Mouse (Mus musculus): ENCODE results near the gene Skap1.
"Not testable (repeated sequence)": the region's sequence is repeated elsewhere in the genome, so short reads cannot be mapped to it uniquely, and the experiment has no call there.

Gene Skap1

DNA sequence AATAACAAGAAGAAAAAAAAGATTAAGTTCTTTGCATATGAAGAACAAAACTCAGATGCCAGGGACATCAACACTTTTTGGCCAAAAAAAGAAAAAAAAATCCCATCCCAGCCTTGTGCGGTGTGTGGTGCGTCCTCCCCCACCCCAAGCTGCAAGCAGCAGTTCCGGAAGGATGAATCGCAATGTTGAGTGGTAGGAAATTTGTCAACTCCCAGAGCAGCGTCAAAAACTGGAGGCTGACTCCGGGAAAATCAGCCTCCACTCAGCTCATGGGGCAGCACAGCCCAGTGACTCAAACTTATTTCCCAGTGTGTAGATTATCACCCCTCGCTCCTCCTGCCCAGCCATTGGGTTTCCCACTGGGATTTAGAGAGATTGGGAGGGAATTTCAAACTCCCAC, 297.6 kb downstream of the Skap1 start:
- no peak for DNase-seq

DNA sequence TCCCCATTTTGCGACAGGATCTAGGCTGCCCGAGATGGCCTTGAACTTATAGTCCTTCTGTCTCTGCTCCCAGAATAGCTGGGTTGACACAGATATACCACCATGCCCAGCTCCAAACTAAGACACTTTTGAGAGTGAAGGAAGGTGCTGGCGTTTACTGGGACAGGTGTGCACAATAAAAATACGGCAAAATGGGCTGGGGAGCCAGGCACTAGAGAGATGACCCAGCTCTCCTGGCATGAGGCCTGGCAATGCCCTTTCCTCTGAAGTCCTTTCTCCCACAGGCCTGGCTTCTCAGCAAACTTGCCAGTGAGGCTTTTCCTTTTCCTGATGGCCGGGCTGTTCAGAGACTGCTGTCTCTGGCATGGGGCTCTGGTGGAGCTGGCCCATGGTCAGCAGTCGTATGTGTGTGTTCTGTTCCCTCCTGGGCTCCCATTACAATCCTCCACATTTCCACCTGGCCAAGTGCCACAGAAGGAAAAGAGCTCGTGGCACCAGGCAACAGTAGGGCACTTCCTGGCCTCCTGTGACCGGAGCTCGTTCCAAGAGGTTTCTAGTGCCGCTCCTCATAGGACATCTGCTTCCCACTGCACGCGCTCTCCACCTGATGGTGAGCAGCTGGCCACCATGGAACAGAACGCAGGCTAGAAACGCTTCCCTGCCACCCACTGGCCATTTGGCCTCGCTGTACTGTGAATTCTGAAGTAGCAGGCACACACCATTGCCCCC, 298.5 kb downstream of the Skap1 start:
- peak; percentile 22 for DNase-seq

GRCm38 (mm10) chr11:96764511-96765350, 300.3 kb downstream of the Skap1 start:
- no peak for DNase-seq

DNA sequence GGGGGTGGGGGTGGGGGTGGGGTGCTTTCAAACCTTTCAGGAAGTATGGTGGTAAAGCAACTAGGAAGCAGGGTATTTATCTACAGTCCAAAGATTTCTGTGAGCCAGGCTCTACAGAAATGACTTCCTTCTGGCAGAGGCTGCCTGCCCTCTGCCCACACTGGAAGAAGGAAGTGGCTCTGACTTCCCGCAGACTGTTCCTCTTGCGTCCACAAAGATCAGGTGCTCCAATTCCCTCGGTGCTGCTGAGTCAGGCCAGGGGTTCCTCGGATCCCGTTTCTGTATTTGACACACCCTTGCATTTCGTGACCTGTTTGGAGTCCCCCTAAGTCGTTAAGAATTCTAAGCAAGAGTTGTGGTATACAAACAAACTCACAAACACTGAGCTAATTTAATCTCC, 301.3 kb downstream of the Skap1 start:
- DNase-seq: no peak

DNA sequence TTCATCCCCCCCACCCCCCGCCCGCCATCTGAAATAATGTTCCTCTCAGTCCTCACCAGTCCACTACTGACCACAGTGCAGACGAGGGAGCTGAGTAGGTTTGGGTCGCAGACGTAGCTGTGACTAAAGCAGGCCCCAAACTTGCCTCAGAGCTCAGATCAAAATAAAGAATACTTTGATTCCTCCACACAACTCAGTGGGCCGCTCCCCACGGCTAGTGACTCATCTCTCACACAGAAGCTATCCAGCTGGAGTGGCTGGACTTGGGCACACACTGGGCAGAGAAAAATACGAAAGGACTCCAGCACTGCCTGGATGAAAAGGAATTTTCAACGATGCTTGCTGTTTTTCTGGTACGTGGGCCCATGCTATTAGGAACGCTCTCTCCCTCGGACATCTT, 302.2 kb downstream of the Skap1 start:
- no peak for DNase-seq

- no peak for DNase-seq
These were observed 302.7 kb downstream of the Skap1 start for GRCm38 (mm10) chr11:96767096-96767495.

DNA sequence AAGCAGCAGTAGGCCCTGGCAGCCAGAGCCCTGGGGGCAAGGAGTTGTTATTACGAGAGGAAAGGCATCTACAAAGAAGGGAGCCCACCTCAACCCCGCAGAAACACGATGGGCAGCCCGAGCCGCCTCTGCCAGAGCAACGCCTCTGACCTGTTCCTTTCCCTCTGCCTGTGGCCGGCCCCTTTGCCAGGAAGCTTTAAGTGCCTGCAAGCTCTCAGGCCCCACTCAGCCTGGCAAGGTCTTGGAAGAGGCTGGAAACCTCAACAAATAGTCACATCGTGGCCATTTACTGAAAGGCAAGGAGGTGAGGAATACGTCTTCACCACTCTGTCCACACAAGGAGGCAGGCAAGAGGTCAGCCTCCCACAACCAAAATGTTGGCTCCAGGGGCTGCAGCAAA, 303.8 kb downstream of the Skap1 start:
- no peak for DNase-seq

DNA sequence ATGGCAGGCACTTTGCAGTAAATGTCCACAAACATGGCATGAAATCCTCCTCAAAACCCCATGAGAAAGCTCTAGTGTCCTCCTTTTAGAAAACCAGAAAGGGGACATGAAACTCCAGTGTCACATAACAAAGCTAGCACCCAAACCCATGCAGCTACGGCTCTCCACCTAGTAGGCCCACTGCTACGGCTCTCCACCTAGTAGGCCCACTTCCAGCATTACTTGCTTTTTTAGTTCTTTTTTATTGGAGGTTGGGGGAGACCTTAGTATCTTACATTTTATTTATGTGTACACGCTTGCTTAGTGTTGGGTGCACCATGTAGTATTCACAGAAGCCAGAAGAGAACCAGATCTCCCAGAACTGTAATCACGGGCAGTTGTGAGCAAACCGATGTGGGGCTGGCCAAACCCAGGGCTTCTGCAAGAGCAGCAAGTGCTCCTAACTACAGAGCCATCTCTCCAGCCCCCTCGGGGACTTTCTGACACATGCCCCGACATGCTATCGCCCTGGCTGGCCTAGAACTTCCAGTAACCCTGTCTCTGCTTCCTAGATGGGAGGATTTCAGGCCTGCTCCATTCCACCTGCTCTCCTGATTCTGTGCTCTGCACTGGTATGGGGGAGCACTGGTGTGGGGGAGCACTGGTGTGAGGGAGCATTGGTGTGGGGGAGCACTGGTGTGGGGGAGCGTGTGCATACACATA, 307.0 kb downstream of the Skap1 start:
- no peak for DNase-seq

DNA sequence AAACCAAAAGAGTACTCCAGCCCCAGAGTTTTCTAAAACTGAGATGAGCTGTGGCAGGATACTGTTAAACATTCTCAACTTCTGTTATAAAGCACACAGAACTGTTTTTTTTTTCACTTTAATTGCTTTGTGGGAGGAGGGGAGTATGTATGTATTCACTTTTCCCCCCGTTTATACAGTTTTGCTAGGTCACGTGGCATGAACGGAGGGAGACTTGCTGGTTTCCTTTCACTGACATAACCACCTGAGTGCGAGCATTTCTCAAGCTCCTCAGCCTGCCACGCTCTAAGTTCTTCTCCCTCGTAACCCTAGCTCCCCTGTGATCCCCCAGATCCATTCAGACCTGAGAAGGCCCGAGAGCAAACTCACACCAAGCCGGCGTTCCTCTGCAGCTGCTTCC, 308.0 kb downstream of the Skap1 start:
- DNase-seq: no peak

GRCm38 (mm10) chr11:96774536-96774935, 310.1 kb downstream of the Skap1 start:
- no peak for DNase-seq

DNA sequence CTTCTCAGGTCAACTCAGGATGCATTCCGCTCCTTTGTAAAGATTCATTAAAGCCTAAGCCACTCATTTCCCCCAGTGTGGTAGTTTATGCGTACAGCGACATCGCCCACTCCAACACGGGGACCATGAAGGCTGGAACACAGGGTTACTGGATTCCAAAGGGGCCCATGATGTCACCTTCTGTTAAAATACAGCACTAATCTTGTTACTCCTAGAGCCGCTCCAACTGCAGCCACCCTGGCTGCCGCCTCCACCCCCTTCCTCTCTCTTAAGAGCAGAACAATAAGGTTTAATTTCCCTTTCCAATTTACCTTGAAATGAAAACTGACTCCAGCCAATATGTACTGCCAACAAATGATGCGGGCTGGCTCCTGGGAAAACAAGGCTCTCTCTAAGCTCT, 310.7 kb downstream of the Skap1 start:
- no peak for DNase-seq

DNA sequence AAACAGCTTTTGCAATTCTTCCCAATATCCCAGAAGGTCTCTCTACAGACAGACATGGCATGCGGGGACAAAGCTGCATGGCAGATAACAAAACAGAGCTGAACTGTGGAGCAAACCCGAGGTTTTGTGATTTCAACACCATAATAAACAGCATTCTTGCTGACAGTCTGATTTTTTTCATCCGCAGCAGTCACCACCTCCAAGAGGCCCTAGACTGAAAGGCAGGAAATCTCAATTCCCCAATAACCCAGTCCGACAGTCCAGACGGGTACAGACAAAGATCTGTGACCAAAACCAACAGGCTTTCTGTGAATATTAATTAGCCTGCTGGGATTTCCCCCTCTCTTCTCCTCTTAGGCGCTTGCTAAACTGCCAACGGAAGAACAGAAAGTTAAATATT, 311.3 kb downstream of the Skap1 start:
- no peak for DNase-seq

DNA sequence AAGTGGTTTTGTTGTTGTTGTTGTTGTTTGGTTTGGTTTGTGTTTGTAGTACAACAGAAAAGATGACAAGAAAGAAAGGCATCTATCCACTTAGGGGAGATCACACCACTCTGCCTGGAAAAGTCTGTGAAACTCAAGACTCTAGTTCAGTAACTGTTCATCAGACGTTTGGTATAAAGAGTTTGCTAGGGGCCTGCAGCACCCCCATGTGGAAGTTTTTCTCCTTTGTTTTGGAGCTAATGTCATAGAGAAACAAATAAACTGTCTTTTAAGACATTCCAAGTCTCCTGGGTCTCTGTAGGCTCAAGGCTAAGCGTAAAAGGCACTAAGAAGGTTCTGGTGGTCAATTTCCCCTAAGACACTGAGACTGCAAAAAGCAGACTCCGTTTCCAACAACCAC, 311.7 kb downstream of the Skap1 start:
- no peak for DNase-seq

DNA sequence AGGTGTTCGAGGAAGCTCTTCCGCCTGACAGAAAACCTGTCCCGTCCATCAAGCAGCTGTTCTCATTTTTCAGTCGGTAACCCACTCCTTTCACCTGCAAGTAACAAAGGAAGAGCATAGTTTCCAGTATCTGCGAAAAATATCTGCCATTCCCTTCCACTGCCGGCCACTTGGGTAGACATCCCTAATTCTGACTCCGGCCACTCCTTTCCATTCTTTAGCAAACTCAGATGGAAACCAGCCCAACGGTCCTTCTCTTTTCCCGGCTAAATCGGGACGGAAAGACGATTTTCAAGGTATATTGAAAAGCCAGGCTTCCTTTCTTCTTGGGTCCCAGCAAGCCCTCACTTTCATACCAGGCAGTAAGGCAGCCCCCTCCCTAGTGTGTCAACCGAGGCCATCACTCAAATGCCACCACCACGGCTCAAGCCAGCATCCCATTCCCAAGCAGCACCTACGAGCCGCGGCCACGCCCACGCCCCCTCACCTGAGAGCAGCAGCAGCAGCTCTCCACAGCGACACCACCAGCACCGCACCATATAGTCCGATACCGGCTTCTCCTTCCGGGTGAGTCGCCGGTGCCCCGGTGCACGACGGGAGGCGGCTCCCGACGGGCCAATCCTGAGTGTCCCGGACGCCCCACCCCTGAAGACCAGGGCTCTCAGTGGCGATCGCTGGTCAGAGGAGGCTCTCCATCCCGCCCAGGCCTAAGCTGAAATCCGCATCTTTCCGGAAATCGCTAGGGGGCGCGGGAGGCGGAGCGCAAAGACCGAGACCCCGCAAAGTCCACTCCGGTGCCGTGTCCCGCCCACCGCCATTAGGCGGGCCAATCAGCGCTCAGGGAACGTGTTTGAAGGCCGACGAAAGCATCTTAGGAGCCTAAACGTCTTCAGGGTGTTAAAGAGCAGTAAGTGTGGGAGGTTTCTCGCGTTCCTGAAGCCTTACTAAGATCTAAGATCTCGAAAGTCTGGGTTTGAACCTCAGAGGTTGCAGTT, 312.9 kb downstream of the Skap1 start, which contains the start of gene Snx11:
TSS of gene Snx11 (minus strand) at position 592 of the 995 bp plus-strand sequence.
- DNase-seq: peak; percentile 99

DNA sequence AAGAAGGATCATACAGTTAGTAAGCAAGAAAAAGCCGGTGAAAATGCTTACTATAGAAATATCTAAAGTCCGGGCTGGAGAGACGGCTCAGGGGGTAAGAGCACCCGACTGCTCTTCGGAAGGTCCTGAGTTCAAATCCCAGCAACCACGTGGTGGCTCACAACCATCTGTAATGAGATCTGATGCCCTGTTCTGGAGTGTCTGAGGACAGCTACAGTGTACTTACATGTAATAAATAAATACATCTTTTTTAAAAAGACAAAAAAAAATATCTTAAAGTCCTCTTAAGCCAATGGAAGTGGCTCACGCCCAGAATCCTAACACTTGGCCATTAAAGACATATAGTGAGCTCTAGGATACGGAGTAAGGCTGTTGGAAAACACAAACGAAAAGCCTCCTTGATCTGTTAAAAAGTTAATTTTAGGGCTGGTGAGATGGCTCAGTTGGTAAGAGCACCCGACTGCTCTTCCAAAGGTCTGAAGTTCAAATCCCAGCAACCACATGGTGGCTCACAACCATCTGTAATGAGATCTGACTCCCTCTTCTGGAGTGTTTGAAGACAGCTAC, 313.8 kb downstream of the Skap1 start:
- DNase-seq: not testable (repeated sequence)

DNA sequence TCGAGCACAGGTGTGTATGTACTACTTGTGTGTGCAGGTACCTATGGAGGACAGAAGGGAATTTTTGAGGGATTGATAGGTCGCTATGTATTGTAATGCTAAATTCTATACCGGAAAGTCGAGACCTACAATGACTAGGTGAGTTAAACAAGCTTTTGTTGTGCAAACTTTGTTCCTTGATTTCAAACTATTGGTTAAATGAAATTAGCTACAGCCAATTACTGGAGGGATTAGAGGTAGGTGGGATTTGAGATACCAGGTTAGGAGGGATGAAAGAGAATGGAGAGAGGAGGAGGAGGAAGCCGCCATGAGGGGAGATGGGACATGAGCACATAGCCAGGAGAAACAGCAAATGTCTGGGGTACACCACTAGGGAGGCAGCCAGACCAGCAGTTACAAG, 315.9 kb downstream of the Skap1 start:
- DNase-seq: no peak

DNA sequence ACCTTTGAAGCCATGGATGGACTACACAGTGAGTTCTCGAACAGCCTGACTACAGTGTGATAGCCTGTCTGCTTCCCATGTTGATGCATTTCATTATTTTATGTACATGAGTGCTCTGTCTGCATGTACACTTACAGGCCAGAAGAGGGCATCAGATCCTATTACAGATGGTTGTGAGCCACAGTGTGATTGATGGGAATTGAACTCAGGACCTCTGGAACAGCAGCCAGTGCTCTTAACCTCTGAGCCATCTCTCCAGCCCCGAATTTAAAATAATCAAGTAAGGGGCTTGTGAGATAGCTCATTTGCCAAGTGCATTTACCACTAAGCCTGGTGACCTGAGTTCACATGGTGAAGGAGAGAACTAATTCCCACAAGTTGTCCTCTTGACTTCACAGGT, 317.0 kb downstream of the Skap1 start:
- DNase-seq: no peak

- peak; percentile 81 for DNase-seq
These were observed 320.5 kb downstream of the Skap1 start for GRCm38 (mm10) chr11:96784847-96785246.

- no peak for DNase-seq
These were observed 322.5 kb downstream of the Skap1 start for GRCm38 (mm10) chr11:96786731-96787450.

- peak; percentile 85 for DNase-seq
These were observed 324.7 kb downstream of the Skap1 start, which contains the start of gene Cbx1 for GRCm38 (mm10) chr11:96788871-96789795. Gene Cbx1 (plus strand): TSS chr11:96789127.

Data from right cerebral cortex, postnatal 4 days (tissue).